Mouse (Mus musculus): ENCODE results near the gene Alx1. TPM values are rescaled to one million over a fixed set of nuclear protein-coding genes. Genes with fewer than 3 reads are reported as not detected.

The Alx1 gene
- total and polyA plus RNA-seq, 3 experiments = not detected

DNA sequence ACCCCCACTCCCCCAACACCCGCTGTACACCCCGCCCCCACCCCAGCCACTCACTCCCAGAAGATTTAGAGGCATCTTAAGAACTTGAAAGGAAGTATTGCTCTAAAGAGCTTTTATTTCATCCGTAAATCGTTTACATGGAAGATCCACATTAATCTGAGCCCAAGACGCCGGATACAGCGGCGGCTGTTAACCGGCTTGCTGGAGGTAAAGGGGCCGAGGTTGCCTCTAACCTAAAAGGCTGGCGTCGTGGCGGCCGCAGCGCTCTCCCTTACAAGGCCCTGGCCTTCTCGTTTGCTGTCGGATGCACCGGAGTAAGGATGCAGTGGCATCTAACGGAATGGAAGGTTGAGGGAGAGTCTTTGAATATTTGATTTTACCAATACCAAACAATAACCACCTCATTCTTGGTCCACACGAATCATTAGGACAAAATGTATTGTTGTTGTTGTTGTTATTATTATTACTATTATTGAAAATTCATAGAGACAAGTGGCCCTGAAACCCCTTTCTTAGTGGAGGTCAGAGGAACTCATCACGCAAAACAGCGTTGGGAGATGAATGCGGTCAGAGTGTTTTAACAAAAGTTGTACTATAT, 784 bp downstream of the Alx1 start:
- Histone ChIP-seq H3K27ac (ENCODE audit: insufficient read depth, low read depth) (no peak overlapping the region), H3K9ac (ENCODE audit: insufficient read depth, low read depth) (no peak overlapping the region), H3K4me2 (ENCODE audit: insufficient read depth, low read depth, poor library complexity, severe bottlenecking) (no peak overlapping the region), H3K4me1 (ENCODE audit: control insufficient read depth in 1 of 2, insufficient read depth in 2 of 2) (no peaks in the 10 kb centered on the region), H3K36me3 (replicated peaks in 1 of 2; ENCODE audit: control insufficient read depth in 1 of 2, insufficient read depth in 1 of 2, low read length in 1 of 2) (no peaks in the 10 kb centered on the region), H3K27me3 (replicated peaks) (no peaks in the 10 kb centered on the region), H3K79me2 (replicated peaks; ENCODE audit: control insufficient read depth, extremely low read depth, insufficient read depth, poor library complexity, severe bottlenecking) (no peaks in the 10 kb centered on the region), H3K4me3 (replicated peaks in 1 of 3; ENCODE audit: low read depth in 2 of 3, low read length in 2 of 3, poor library complexity in 1 of 3) (no peak overlapping the region), H3K9me3 (replicated peaks; ENCODE audit: low read length) (peaks cover 45% of the 10 kb centered on the region)
- TF ChIP-seq GABPA (IDR thresholded peaks at IDR 0.05; ENCODE audit: insufficient replicate concordance, low read depth, low read length) = no peak
- TF ChIP-seq HCFC1 (IDR thresholded peaks at IDR 0.05; ENCODE audit: low read depth, low read length) = no peak
- no peak for TF ChIP-seq IRF4 (IDR thresholded peaks at IDR 0.05; ENCODE audit: low read depth, low read length)
- TF ChIP-seq JUN (IDR thresholded peaks at IDR 0.05; ENCODE audit: insufficient read depth, low read depth, low read length) = no peak
- TF ChIP-seq PAX5 (IDR thresholded peaks at IDR 0.05; ENCODE audit: low read length) = no peak
- no peak for TF ChIP-seq MAZ (IDR thresholded peaks at IDR 0.05; ENCODE audit: low read depth, low read length)
- no peak for TF ChIP-seq MEF2A (IDR thresholded peaks at IDR 0.05; ENCODE audit: borderline replicate concordance, low read depth, low read length)
- TF ChIP-seq SIN3A (IDR thresholded peaks at IDR 0.05; ENCODE audit: low read length) = no peak
- dilution Hi-C loops (cut with MboI; ENCODE audit: extremely low pct_ligation_motif_present, extremely low pct_unique_long_range_greater_than_20kb, low sequenced_read_pairs) = no loop called here
- in situ Hi-C loops (cut with MboI; ENCODE audit: low pct_ligation_motif_present, low pct_unique_long_range_greater_than_20kb, low sequenced_read_pairs) = no loop called here
- DNase-seq (ENCODE audit: extremely low read depth) = no peak

DNA sequence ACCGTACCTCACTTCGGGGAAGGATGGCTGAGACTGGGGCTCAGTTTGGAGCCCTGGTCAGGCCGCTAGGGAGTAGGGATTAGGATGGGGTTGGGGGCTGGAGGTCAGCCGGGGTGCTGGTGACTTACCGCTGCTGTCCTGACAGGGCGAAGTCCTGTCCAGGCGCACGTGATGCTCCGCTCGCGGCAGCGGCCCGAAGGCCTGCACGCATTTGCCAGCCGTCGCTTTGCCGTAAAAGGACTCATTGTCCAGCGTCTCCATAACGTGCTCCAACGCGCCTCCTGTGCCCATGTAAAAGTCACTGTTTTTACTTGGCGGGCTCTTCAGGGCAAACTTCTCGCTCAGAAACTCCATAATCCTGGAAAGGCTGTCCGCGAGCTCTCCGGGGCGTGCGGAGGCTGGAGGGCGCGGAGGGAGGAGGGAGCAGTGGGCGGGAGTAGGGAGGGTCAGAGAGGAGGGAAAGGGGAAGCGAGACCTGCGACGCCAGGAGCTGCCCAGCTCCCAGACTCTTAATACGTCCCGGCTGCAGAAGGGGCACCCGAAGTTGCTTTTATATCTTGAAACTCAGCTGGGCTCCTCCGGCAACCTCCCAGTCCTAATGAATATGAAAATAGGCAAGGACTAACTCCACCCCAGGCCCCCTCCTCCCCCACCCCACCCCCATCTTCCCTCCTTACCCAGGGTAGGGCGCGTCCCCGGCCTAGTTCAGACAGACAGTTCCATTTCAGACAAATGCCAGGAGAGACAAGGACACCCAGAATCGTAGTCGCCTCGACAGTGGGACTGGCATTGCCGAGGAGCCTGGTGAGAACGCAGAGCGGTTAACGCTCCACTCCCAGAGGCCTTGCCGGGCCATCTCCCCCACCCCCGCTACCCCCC, 1.5 kb downstream of the Alx1 start:
- no peak overlapping the region for H3K4me3 ChIP-seq (replicated peaks in 1 of 3; ENCODE audit: low read depth in 2 of 3, low read length in 2 of 3, poor library complexity in 1 of 3)
- no peaks in the 10 kb centered on the region for H3K27me3 ChIP-seq (replicated peaks)
- no peak for TF ChIP-seq ZNF384 (IDR thresholded peaks at IDR 0.05; ENCODE audit: low read depth, low read length)
- peaks cover 44% of the 10 kb centered on the region for H3K9me3 ChIP-seq (replicated peaks; ENCODE audit: low read length)
- no peak for DNase-seq (ENCODE audit: extremely low read depth)
- dilution Hi-C loops (cut with MboI; ENCODE audit: extremely low pct_ligation_motif_present, extremely low pct_unique_long_range_greater_than_20kb, low sequenced_read_pairs) (no loop called here), in situ Hi-C loops (cut with MboI; ENCODE audit: low pct_ligation_motif_present, low pct_unique_long_range_greater_than_20kb, low sequenced_read_pairs) (no loop called here)
- no peaks in the 10 kb centered on the region for H3K36me3 ChIP-seq (replicated peaks in 1 of 2; ENCODE audit: control insufficient read depth in 1 of 2, insufficient read depth in 1 of 2, low read length in 1 of 2)
- no peaks in the 10 kb centered on the region for H3K79me2 ChIP-seq (replicated peaks; ENCODE audit: control insufficient read depth, extremely low read depth, insufficient read depth, poor library complexity, severe bottlenecking)
- no peak overlapping the region for H3K27ac ChIP-seq (ENCODE audit: insufficient read depth, low read depth)
- no peak overlapping the region for H3K4me2 ChIP-seq (ENCODE audit: insufficient read depth, low read depth, poor library complexity, severe bottlenecking)
- no peaks in the 10 kb centered on the region for H3K4me1 ChIP-seq (ENCODE audit: control insufficient read depth in 1 of 2, insufficient read depth in 2 of 2)
- no peak overlapping the region for H3K9ac ChIP-seq (ENCODE audit: insufficient read depth, low read depth)

DNA sequence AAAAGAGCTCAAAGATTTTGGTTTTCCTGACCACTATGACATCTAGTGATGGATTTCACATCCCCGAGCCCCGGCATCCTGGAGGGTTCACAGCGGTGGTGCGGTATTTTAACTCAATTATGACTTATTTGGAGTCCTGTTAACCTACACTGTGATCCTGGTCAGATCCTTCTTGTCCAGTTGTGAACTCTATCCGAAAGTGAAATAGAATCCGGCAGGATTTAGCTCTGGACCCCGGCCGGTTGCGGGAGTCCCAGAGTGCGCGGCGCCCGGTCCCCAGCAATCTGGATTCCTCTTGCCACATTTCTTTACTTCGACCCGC, 2.1 kb downstream of the Alx1 start:
- dilution Hi-C loops (cut with MboI; ENCODE audit: extremely low pct_ligation_motif_present, extremely low pct_unique_long_range_greater_than_20kb, low sequenced_read_pairs) (no loop called here), in situ Hi-C loops (cut with MboI; ENCODE audit: low pct_ligation_motif_present, low pct_unique_long_range_greater_than_20kb, low sequenced_read_pairs) (no loop called here)
- no peak for TF ChIP-seq MXI1 (IDR thresholded peaks at IDR 0.05; ENCODE audit: low read depth, low read length)
- TF ChIP-seq SMC3 (IDR thresholded peaks at IDR 0.05; ENCODE audit: low read depth, low read length) = no peak
- TF ChIP-seq CTCF (conservative IDR thresholded peaks at IDR 0.05 in 1 of 2, IDR thresholded peaks at IDR 0.05 in 1 of 2; ENCODE audit: low read depth in 2 of 2, low read length in 2 of 2) = no peak
- TF ChIP-seq USF1 (IDR thresholded peaks at IDR 0.05; ENCODE audit: low read depth, low read length) = no peak
- TF ChIP-seq USF2 (conservative IDR thresholded peaks at IDR 0.05; ENCODE audit: low read depth, low read length) = no peak
- TF ChIP-seq BHLHE40 (IDR thresholded peaks at IDR 0.05; ENCODE audit: low read depth, low read length) = no peak
- no peak for TF ChIP-seq TCF12 (IDR thresholded peaks at IDR 0.05; ENCODE audit: low read depth, low read length)
- TF ChIP-seq POLR2AphosphoS2 (IDR thresholded peaks at IDR 0.05; ENCODE audit: low read depth, low read length) = no peak
- no peak for TF ChIP-seq MAZ (IDR thresholded peaks at IDR 0.05; ENCODE audit: low read depth, low read length)
- no peak for TF ChIP-seq MAX (IDR thresholded peaks at IDR 0.05; ENCODE audit: low read length)
- Histone ChIP-seq H3K4me2 (ENCODE audit: insufficient read depth, low read depth, poor library complexity, severe bottlenecking) (no peak overlapping the region), H3K9ac (ENCODE audit: insufficient read depth, low read depth) (no peak overlapping the region), H3K27me3 (replicated peaks) (no peaks in the 10 kb centered on the region), H3K4me3 (replicated peaks in 1 of 3; ENCODE audit: low read depth in 2 of 3, low read length in 2 of 3, poor library complexity in 1 of 3) (no peak overlapping the region), H3K36me3 (replicated peaks in 1 of 2; ENCODE audit: control insufficient read depth in 1 of 2, insufficient read depth in 1 of 2, low read length in 1 of 2) (no peaks in the 10 kb centered on the region), H3K27ac (ENCODE audit: insufficient read depth, low read depth) (no peak overlapping the region), H3K4me1 (ENCODE audit: control insufficient read depth in 1 of 2, insufficient read depth in 2 of 2) (no peaks in the 10 kb centered on the region), H3K9me3 (replicated peaks; ENCODE audit: low read length) (peaks cover 42% of the 10 kb centered on the region), H3K79me2 (replicated peaks; ENCODE audit: control insufficient read depth, extremely low read depth, insufficient read depth, poor library complexity, severe bottlenecking) (no peaks in the 10 kb centered on the region)
- no peak for DNase-seq (ENCODE audit: extremely low read depth)
